Mouse (Mus musculus) layer of hippocampus, adult 9-10 months (tissue): ENCODE results near the gene Csmd2.
A peak's percentile ranks its signal among the peaks of the same experiment; 100 is the strongest.
"Not testable (repeated sequence)": the region's sequence is repeated elsewhere in the genome, so short reads cannot be mapped to it uniquely, and the experiment has no call there.

Source experiments
- DNase-seq: peaks from one replicate; pipeline ENCODE4 v3.0.0; 2022; ENCODE audit warnings: low spot score

Csmd2 gene

GRCm38 (mm10) chr4:128042626-128043025 lies 55.0 kb downstream of the Csmd2 start:
- no peak for DNase-seq

GRCm38 (mm10) chr4:128048716-128049115 lies 61.1 kb downstream of the Csmd2 start:
- no peak for DNase-seq

GRCm38 (mm10) chr4:128052701-128053100 lies 65.0 kb downstream of the Csmd2 start:
- no peak for DNase-seq

GRCm38 (mm10) chr4:128061274-128061673 lies 73.6 kb downstream of the Csmd2 start:
- DNase-seq = not testable (repeated sequence)

GRCm38 (mm10) chr4:128067189-128067588 lies 79.5 kb downstream of the Csmd2 start:
- DNase-seq = no peak

- no peak for DNase-seq
These were observed 96.8 kb downstream of the Csmd2 start for GRCm38 (mm10) chr4:128084466-128084865.

GRCm38 (mm10) chr4:128085096-128085495 lies 97.4 kb downstream of the Csmd2 start:
- DNase-seq = no peak

- no peak for DNase-seq
These were observed 99.5 kb downstream of the Csmd2 start for GRCm38 (mm10) chr4:128087147-128087606.

- no peak for DNase-seq
These were observed 100.0 kb downstream of the Csmd2 start for GRCm38 (mm10) chr4:128087704-128088103.

- no peak for DNase-seq
These were observed 100.6 kb downstream of the Csmd2 start for GRCm38 (mm10) chr4:128088264-128088663.

GRCm38 (mm10) chr4:128091938-128092337 lies 104.3 kb downstream of the Csmd2 start:
- no peak for DNase-seq

GRCm38 (mm10) chr4:128099515-128099914 lies 111.9 kb downstream of the Csmd2 start:
- no peak for DNase-seq

GRCm38 (mm10) chr4:128100541-128100940 lies 112.9 kb downstream of the Csmd2 start:
- DNase-seq = no peak

- DNase-seq = no peak
These were observed 128.7 kb downstream of the Csmd2 start for GRCm38 (mm10) chr4:128116331-128116730.

- no peak for DNase-seq
These were observed 135.6 kb downstream of the Csmd2 start for GRCm38 (mm10) chr4:128123281-128123680.

GRCm38 (mm10) chr4:128124738-128125137 lies 137.1 kb downstream of the Csmd2 start:
- no peak for DNase-seq

- no peak for DNase-seq
These were observed 140.9 kb downstream of the Csmd2 start for GRCm38 (mm10) chr4:128128546-128128945.

GRCm38 (mm10) chr4:128130611-128131142 lies 143.0 kb downstream of the Csmd2 start:
- DNase-seq = no peak

- no peak for DNase-seq
These were observed 144.0 kb downstream of the Csmd2 start for GRCm38 (mm10) chr4:128131666-128132065.

GRCm38 (mm10) chr4:128132876-128133646 lies 145.4 kb downstream of the Csmd2 start:
- DNase-seq = no peak

GRCm38 (mm10) chr4:128134348-128134994 lies 146.8 kb downstream of the Csmd2 start:
- DNase-seq = no peak

- DNase-seq = peak; percentile 45
These were observed 147.5 kb downstream of the Csmd2 start for GRCm38 (mm10) chr4:128135014-128135622.

GRCm38 (mm10) chr4:128139991-128140390 lies 152.3 kb downstream of the Csmd2 start:
- DNase-seq = no peak
